Mouse (Mus musculus): ENCODE results near the gene Tgif2. TPM values are rescaled to one million over a fixed set of nuclear protein-coding genes. Genes with fewer than 3 reads are reported as not detected.
"Not testable (repeated sequence)": the region's sequence is repeated elsewhere in the genome, so short reads cannot be mapped to it uniquely, and the experiment has no call there.

The Tgif2 gene
- total RNA-seq, 2 experiments from 2014 or later = 0.88 to 1.5 TPM

- DNase-seq (ENCODE audit: low spot score in 2 of 2) = no peak
- intact Hi-C loops (cut with DNase I) = no loop called here
These were observed 54.9 kb downstream of the Tgif2 start for GRCm38 (mm10) chr2:156894496-156895265.

- intact Hi-C loops (cut with DNase I) = no loop called here
These were observed 56.6 kb downstream of the Tgif2 start for GRCm38 (mm10) chr2:156896384-156896914.

GRCm38 (mm10) chr2:156897034-156897433 lies 57.2 kb downstream of the Tgif2 start:
- intact Hi-C loops (cut with DNase I) = no loop called here
- DNase-seq (ENCODE audit: low spot score in 2 of 2) = peak; percentile 47 to 51

More at GRCm38 (mm10) chr2:156896384-156896914, 56.6 kb downstream of the Tgif2 start:
- DNase-seq (ENCODE audit: low spot score in 2 of 2) = no peak

- intact Hi-C loops (cut with DNase I) = no loop called here
- DNase-seq (ENCODE audit: low spot score in 2 of 2) = no peak
These were observed 58.6 kb downstream of the Tgif2 start for GRCm38 (mm10) chr2:156898374-156898773.

- intact Hi-C loops (cut with DNase I) = no loop called here
- no peak for DNase-seq (ENCODE audit: low spot score in 2 of 2)
These were observed 59.4 kb downstream of the Tgif2 start for GRCm38 (mm10) chr2:156899184-156899583.

- intact Hi-C loops (cut with DNase I) = no loop called here
- DNase-seq (ENCODE audit: low spot score in 2 of 2) = no peak
These were observed 61.5 kb downstream of the Tgif2 start for GRCm38 (mm10) chr2:156901344-156901743.

GRCm38 (mm10) chr2:156901883-156902282 lies 62.1 kb downstream of the Tgif2 start:
- intact Hi-C loops (cut with DNase I) = no loop called here
- DNase-seq (ENCODE audit: low spot score in 2 of 2) = no peak

- DNase-seq (ENCODE audit: low spot score in 2 of 2); intact Hi-C loops (cut with DNase I): not testable (repeated sequence)
These were observed 62.6 kb downstream of the Tgif2 start for GRCm38 (mm10) chr2:156902411-156902810.

GRCm38 (mm10) chr2:156903367-156903766 lies 63.6 kb downstream of the Tgif2 start:
- intact Hi-C loops (cut with DNase I) = loop anchor here (1.0 kb wide), 1 partner anchor 92 kb away; no protein-coding TSS in a partner anchor
- no peak for DNase-seq (ENCODE audit: low spot score in 2 of 2)

Other genes with a start within 250 kb of the Tgif2 start
- 100 to 1,000 TPM; 234 to 242 TPM for gene Dlgap4, start 226.3 kb upstream of the Tgif2 start, total RNA-seq (2021)
- 10 to 100 TPM; 24.1 to 24.2 TPM for gene Myl9, start 64.6 kb upstream of the Tgif2 start, total RNA-seq (2021)
- 1 to 10 TPM; 1.3 to 1.9 TPM for gene 4930518I15Rik, start 17.9 kb downstream of the Tgif2 start, total RNA-seq (2021)
- gene Rab5if, start 23.1 kb downstream of the Tgif2 start, total RNA-seq (2021) = 100 to 1,000 TPM; 113 to 125 TPM
- gene Sla2, start 47.2 kb downstream of the Tgif2 start, total RNA-seq (2021) = under 1 TPM; 0.18 to 0.21 TPM
- gene Ndrg3, start 152.0 kb downstream of the Tgif2 start, total RNA-seq (2021) = 100 to 1,000 TPM; 569 to 619 TPM
- 1 to 10 TPM; 5.2 to 5.5 TPM for gene Dsn1, start 167.1 kb downstream of the Tgif2 start, total RNA-seq (2021)
- 10 to 100 TPM; 38.8 to 41.1 TPM for gene Soga1, start 239.2 kb downstream of the Tgif2 start, total RNA-seq (2021)
- gene Tldc2, start 247.0 kb downstream of the Tgif2 start, total RNA-seq (2021) = not detected

All from left cerebral cortex, postnatal 14 days (tissue).